Mouse (Mus musculus): ENCODE measurements around the gene 1700109H08Rik. TPM values are rescaled to one million over a fixed set of nuclear protein-coding genes. Genes with fewer than 3 reads are reported as not detected.

1700109H08Rik gene
- total and polyA plus RNA-seq, 3 experiments = 1.1 to 5.9 (median 1.4) TPM

DNA sequence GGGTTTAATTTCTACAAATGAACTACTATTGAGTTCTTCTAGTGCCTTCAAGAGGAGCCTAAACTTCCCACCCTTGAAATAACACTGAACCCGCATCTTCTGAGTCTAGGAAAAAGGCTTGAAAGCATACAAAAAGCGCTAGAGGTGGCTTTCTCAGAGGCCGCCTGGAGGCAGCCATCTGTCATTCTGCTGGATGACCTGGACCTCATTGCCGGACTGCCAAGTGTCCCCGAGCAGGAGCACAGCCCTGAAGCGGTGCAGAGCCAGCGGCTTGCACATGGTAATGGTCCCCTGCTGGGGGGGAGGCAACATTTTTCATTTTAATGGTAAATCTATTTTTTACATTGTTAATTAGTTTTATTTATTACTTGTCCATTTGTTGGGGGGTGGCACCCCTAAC, 49.1 kb downstream of the 1700109H08Rik start:
- H3K36me3 ChIP-seq (replicated peaks in 1 of 2; ENCODE audit: control insufficient read depth in 1 of 2, insufficient read depth in 1 of 2, low read length in 1 of 2) = peaks cover 19 to 65% of the 10 kb centered on the region in 2 experiments
- H3K27ac ChIP-seq (ENCODE audit: insufficient read depth, low read depth) = no peak overlapping the region
- H3K4me1 ChIP-seq (ENCODE audit: control insufficient read depth in 1 of 2, insufficient read depth in 2 of 2) = peaks cover 0 to 12% of the 10 kb centered on the region in 2 experiments; a peak in 2 of 4 replicates
- dilution Hi-C loops (cut with MboI; ENCODE audit: extremely low pct_ligation_motif_present, extremely low pct_unique_long_range_greater_than_20kb, low sequenced_read_pairs) = no loop called here
- H3K4me2 ChIP-seq (ENCODE audit: insufficient read depth, low read depth, poor library complexity, severe bottlenecking) = no peak overlapping the region
- no peak for DNase-seq (ENCODE audit: extremely low read depth)
- no peak overlapping the region for H3K4me3 ChIP-seq (replicated peaks in 1 of 3; ENCODE audit: low read depth in 2 of 3, low read length in 2 of 3, poor library complexity in 1 of 3)
- TF ChIP-seq TCF12 (IDR thresholded peaks at IDR 0.05; ENCODE audit: low read depth, low read length) = no peak
- TF ChIP-seq USF2 (conservative IDR thresholded peaks at IDR 0.05; ENCODE audit: low read depth, low read length) = no peak
- TF ChIP-seq RAD21 (IDR thresholded peaks at IDR 0.05; ENCODE audit: low read depth, low read length) = no peak
- no peak for TF ChIP-seq MXI1 (IDR thresholded peaks at IDR 0.05; ENCODE audit: low read depth, low read length)
- TF ChIP-seq MYC (IDR thresholded peaks at IDR 0.05; ENCODE audit: low read depth, low read length) = no peak
- no peak for TF ChIP-seq SMC3 (IDR thresholded peaks at IDR 0.05; ENCODE audit: low read depth, low read length)
- no peak for TF ChIP-seq CHD1 (IDR thresholded peaks at IDR 0.05; ENCODE audit: low read depth, low read length)
- no peak for TF ChIP-seq CHD2 (IDR thresholded peaks at IDR 0.05; ENCODE audit: low read length)
- TF ChIP-seq NRF1 (IDR thresholded peaks at IDR 0.05; ENCODE audit: low read depth, low read length) = no peak
- TF ChIP-seq POLR2A (IDR thresholded peaks at IDR 0.05; ENCODE audit: low read depth, low read length) = no peak
- no peak for TF ChIP-seq PAX5 (IDR thresholded peaks at IDR 0.05; ENCODE audit: low read length)
- no peak for TF ChIP-seq USF1 (IDR thresholded peaks at IDR 0.05; ENCODE audit: low read depth, low read length)
- TF ChIP-seq E2F4 (IDR thresholded peaks at IDR 0.05; ENCODE audit: insufficient replicate concordance, low read depth, low read length) = no peak
- TF ChIP-seq RCOR1 (conservative IDR thresholded peaks at IDR 0.05; ENCODE audit: low read depth, low read length) = no peak
- no peak for TF ChIP-seq ETS1 (conservative IDR thresholded peaks at IDR 0.05; ENCODE audit: low read depth, low read length)
- TF ChIP-seq MAX (IDR thresholded peaks at IDR 0.05; ENCODE audit: low read length) = no peak
- no peak for TF ChIP-seq MAFK (IDR thresholded peaks at IDR 0.05; ENCODE audit: insufficient replicate concordance, low read length)
- in situ Hi-C loops (cut with MboI; ENCODE audit: low pct_ligation_motif_present, low pct_unique_long_range_greater_than_20kb, low sequenced_read_pairs) = no loop called here
- H3K9ac ChIP-seq (ENCODE audit: insufficient read depth, low read depth) = no peak overlapping the region
- H3K79me2 ChIP-seq (replicated peaks; ENCODE audit: control insufficient read depth, extremely low read depth, insufficient read depth, poor library complexity, severe bottlenecking) = no peaks in the 10 kb centered on the region
- H3K9me3 ChIP-seq (replicated peaks; ENCODE audit: low read length) = no peaks in the 10 kb centered on the region
- no peaks in the 10 kb centered on the region for H3K27me3 ChIP-seq (replicated peaks)

- Histone ChIP-seq H3K4me2 (ENCODE audit: insufficient read depth, low read depth, poor library complexity, severe bottlenecking) (no peak overlapping the region), H3K27ac (ENCODE audit: insufficient read depth, low read depth) (no peak overlapping the region), H3K4me3 (replicated peaks in 1 of 3; ENCODE audit: low read depth in 2 of 3, low read length in 2 of 3, poor library complexity in 1 of 3) (no peak overlapping the region), H3K36me3 (replicated peaks in 1 of 2; ENCODE audit: control insufficient read depth in 1 of 2, insufficient read depth in 1 of 2, low read length in 1 of 2) (peaks cover 15 to 66% of the 10 kb centered on the region in 2 experiments), H3K79me2 (replicated peaks; ENCODE audit: control insufficient read depth, extremely low read depth, insufficient read depth, poor library complexity, severe bottlenecking) (no peaks in the 10 kb centered on the region), H3K9me3 (replicated peaks; ENCODE audit: low read length) (no peaks in the 10 kb centered on the region), H3K9ac (ENCODE audit: insufficient read depth, low read depth) (no peak overlapping the region), H3K4me1 (ENCODE audit: control insufficient read depth in 1 of 2, insufficient read depth in 2 of 2) (peaks cover 0 to 3% of the 10 kb centered on the region in 2 experiments; a peak in 1 of 4 replicates), H3K27me3 (replicated peaks) (no peaks in the 10 kb centered on the region)
- TF ChIP-seq CHD2 (IDR thresholded peaks at IDR 0.05; ENCODE audit: low read length) = no peak
- TF ChIP-seq POLR2AphosphoS2 (IDR thresholded peaks at IDR 0.05; ENCODE audit: low read depth, low read length) = no peak
- no peak for TF ChIP-seq MAZ (IDR thresholded peaks at IDR 0.05; ENCODE audit: low read depth, low read length)
- no peak for TF ChIP-seq ZKSCAN1 (IDR thresholded peaks at IDR 0.05; ENCODE audit: borderline replicate concordance, low read depth, low read length)
- no peak for TF ChIP-seq HCFC1 (IDR thresholded peaks at IDR 0.05; ENCODE audit: low read depth, low read length)
- no peak for TF ChIP-seq ZNF384 (IDR thresholded peaks at IDR 0.05; ENCODE audit: low read depth, low read length)
- no peak for TF ChIP-seq MAX (IDR thresholded peaks at IDR 0.05; ENCODE audit: low read length)
- dilution Hi-C loops (cut with MboI; ENCODE audit: extremely low pct_ligation_motif_present, extremely low pct_unique_long_range_greater_than_20kb, low sequenced_read_pairs) = no loop called here
- in situ Hi-C loops (cut with MboI; ENCODE audit: low pct_ligation_motif_present, low pct_unique_long_range_greater_than_20kb, low sequenced_read_pairs) = loop anchor here (25.0 kb wide), 1 partner anchor 557 kb away; the partner anchor contains the start of gene Mterf1b
- DNase-seq (ENCODE audit: extremely low read depth) = no peak
These were observed 58.7 kb downstream of the 1700109H08Rik start for GRCm38 (mm10) chr5:3630055-3630454.
